Mouse (Mus musculus): ENCODE measurements around the gene Mup6. TPM values are rescaled to one million over a fixed set of nuclear protein-coding genes. Genes with fewer than 3 reads are reported as not detected.

The Mup6 gene
- polyA plus RNA-seq (2012; rRNA removed) = not detected in 2 replicates

- Histone ChIP-seq H3K27me3 (ENCODE audit: control insufficient read depth, insufficient read depth, low read length) (no peaks in the 10 kb centered on the region), H3K4me3 (ENCODE audit: extremely low read depth, insufficient read depth, insufficient read length) (no peak within 1 kb of the TSS), H3K27ac (ENCODE audit: insufficient read depth, low read length) (no peak within 1 kb of the TSS), H3K36me3 (ENCODE audit: control insufficient read depth, insufficient read depth, low read length) (no peaks in the 10 kb centered on the region), H3K4me1 (ENCODE audit: control insufficient read depth, insufficient read depth, insufficient read length) (no peaks in the 10 kb centered on the region)
- DNase-seq (ENCODE audit: low read depth in 1 of 2, low spot score in 2 of 2) = no peak
- WGBS = 53% methylated on average over 3 of the region's 3 CpGs
- TF ChIP-seq CTCF (IDR thresholded peaks at IDR 0.05; ENCODE audit: extremely low read depth, insufficient read depth, insufficient read length, insufficient replicate concordance) (no peak), POLR2A (IDR thresholded peaks at IDR 0.05; ENCODE audit: low read depth, low read length) (no peak)
Observed at GRCm38 (mm10) chr4:59963405-59964344, at the start of gene Mup6. TSS of gene Mup6 (plus strand) at chr4:59964294.

GRCm38 (mm10) chr4:59914608-59915403 is 49.3 kb upstream of the Mup6 start, which contains the start of gene Slc46a2:
TSS of gene Slc46a2 (minus strand) at chr4:59915056.
- TF ChIP-seq CTCF (IDR thresholded peaks at IDR 0.05; ENCODE audit: extremely low read depth, insufficient read depth, insufficient read length, insufficient replicate concordance) (no peak), POLR2A (IDR thresholded peaks at IDR 0.05; ENCODE audit: low read depth, low read length) (no peak)
- no peaks in the 10 kb centered on the region for H3K4me1 ChIP-seq (ENCODE audit: control insufficient read depth, insufficient read depth, insufficient read length)
- H3K27me3 ChIP-seq (ENCODE audit: control insufficient read depth, insufficient read depth, low read length) = no peaks in the 10 kb centered on the region
- DNase-seq (ENCODE audit: low read depth in 1 of 2, low spot score in 2 of 2) = no peak
- no peak within 1 kb of the TSS for H3K4me3 ChIP-seq (ENCODE audit: extremely low read depth, insufficient read depth, insufficient read length)
- WGBS = 41% methylated on average over 22 of the region's 22 CpGs
- H3K36me3 ChIP-seq (ENCODE audit: control insufficient read depth, insufficient read depth, low read length) = no peaks in the 10 kb centered on the region
- no peak within 1 kb of the TSS for H3K27ac ChIP-seq (ENCODE audit: insufficient read depth, low read length)

DNA sequence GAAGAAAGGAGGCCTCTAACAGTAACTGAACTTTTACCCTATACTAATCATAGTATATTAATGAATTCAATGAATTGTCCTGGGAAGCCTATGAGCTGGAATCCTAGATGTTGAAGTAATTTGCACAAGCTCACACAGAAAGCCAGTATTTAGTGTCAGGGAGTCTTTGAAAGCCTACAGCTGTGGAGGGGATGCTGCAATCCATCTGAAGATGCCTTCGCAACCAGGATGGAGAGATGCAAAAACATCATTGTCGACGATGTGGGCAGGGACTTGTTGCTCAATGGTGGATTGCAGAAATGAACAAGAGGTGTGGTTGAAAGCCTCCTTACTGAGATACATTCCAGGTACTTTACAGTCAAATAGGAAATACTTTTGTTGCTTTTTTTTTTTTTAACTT is 46.1 kb upstream of the Mup6 start:
- no peak overlapping the region for H3K27ac ChIP-seq (ENCODE audit: insufficient read depth, low read length)
- H3K4me3 ChIP-seq (ENCODE audit: extremely low read depth, insufficient read depth, insufficient read length) = no peak overlapping the region
- no peaks in the 10 kb centered on the region for H3K4me1 ChIP-seq (ENCODE audit: control insufficient read depth, insufficient read depth, insufficient read length)
- no peaks in the 10 kb centered on the region for H3K27me3 ChIP-seq (ENCODE audit: control insufficient read depth, insufficient read depth, low read length)
- TF ChIP-seq POLR2A (IDR thresholded peaks at IDR 0.05; ENCODE audit: low read depth, low read length) (no peak), CTCF (IDR thresholded peaks at IDR 0.05; ENCODE audit: extremely low read depth, insufficient read depth, insufficient read length, insufficient replicate concordance) (no peak)
- H3K36me3 ChIP-seq (ENCODE audit: control insufficient read depth, insufficient read depth, low read length) = no peaks in the 10 kb centered on the region
- 96% methylated on average over 3 of the region's 3 CpGs for WGBS
- no peak for DNase-seq (ENCODE audit: low read depth in 1 of 2, low spot score in 2 of 2)

DNA sequence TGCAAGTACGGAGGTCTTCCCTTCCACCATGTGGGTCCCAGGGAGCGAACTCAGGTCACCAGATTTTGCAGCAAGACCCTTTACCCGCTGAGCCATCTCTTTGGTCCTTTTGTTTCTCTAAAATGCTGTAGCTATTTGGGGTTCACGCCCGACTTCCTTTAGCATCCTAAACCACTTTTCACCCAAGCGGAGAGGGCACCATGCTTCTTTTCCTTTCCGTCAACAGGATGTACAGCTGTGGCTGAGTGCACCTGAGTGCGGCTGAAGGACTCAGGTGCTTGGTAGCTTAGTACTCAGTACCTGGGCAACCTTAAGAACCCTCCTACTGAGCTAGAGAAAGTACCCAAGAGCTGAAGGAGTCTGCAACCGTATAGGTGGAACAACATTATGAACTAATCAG is 39.0 kb upstream of the Mup6 start:
- Histone ChIP-seq H3K36me3 (ENCODE audit: control insufficient read depth, insufficient read depth, low read length) (no peaks in the 10 kb centered on the region), H3K4me1 (ENCODE audit: control insufficient read depth, insufficient read depth, insufficient read length) (peaks cover 8% of the 10 kb centered on the region), H3K27ac (ENCODE audit: insufficient read depth, low read length) (no peak overlapping the region), H3K4me3 (ENCODE audit: extremely low read depth, insufficient read depth, insufficient read length) (no peak overlapping the region), H3K27me3 (ENCODE audit: control insufficient read depth, insufficient read depth, low read length) (no peaks in the 10 kb centered on the region)
- TF ChIP-seq POLR2A (IDR thresholded peaks at IDR 0.05; ENCODE audit: low read depth, low read length) (no peak), CTCF (IDR thresholded peaks at IDR 0.05; ENCODE audit: extremely low read depth, insufficient read depth, insufficient read length, insufficient replicate concordance) (no peak)
- 49% methylated on average over 9 of the region's 9 CpGs for WGBS
- DNase-seq (ENCODE audit: low read depth in 1 of 2, low spot score in 2 of 2) = peak; percentile 34 to 40

DNA sequence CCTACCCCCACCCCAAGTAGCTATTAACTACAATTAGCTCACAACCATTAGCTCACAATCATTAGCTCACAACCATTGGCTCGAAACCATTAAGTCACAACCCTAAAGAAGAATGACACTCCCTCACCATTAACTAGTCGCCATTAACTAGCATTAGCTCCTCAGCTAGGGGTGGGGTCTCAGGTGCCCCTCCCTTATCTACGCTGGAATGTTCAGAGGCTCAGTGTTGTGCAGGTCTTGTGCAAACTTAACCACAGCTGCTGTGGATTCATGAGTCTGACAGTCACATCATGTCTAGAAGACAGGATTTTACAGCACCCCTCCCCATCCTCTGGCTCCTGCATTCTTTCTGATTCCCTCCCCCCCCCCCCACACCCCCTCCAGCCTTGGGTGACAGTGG is 36.4 kb upstream of the Mup6 start:
- peaks cover 8% of the 10 kb centered on the region for H3K4me1 ChIP-seq (ENCODE audit: control insufficient read depth, insufficient read depth, insufficient read length)
- no peak for TF ChIP-seq CTCF (IDR thresholded peaks at IDR 0.05; ENCODE audit: extremely low read depth, insufficient read depth, insufficient read length, insufficient replicate concordance)
- no peak for TF ChIP-seq POLR2A (IDR thresholded peaks at IDR 0.05; ENCODE audit: low read depth, low read length)
- 90% methylated on average over 3 of the region's 3 CpGs for WGBS
- no peak overlapping the region for H3K27ac ChIP-seq (ENCODE audit: insufficient read depth, low read length)
- DNase-seq (ENCODE audit: low read depth in 1 of 2, low spot score in 2 of 2) = no peak
- H3K27me3 ChIP-seq (ENCODE audit: control insufficient read depth, insufficient read depth, low read length) = no peaks in the 10 kb centered on the region
- no peak overlapping the region for H3K4me3 ChIP-seq (ENCODE audit: extremely low read depth, insufficient read depth, insufficient read length)
- no peaks in the 10 kb centered on the region for H3K36me3 ChIP-seq (ENCODE audit: control insufficient read depth, insufficient read depth, low read length)

DNA sequence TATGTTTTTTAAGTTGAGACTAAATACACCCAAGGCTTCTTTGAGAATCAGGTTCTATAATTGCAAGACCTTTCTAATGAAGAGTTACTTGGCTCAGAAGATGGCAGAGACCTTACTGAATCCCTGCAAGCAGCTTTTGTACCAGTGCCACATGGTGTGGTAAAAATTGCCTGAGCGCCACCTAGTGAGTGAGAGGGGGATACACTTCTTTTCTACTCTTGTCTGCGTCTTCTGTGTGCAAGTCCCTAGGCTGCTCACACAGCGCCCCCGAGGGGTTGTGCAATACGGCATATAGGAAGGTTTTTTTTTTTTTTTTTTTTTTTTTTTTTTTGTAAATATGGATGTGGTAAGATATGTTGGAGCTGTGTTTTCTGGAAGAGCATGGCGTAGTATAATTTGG is 35.7 kb upstream of the Mup6 start:
- Histone ChIP-seq H3K27me3 (ENCODE audit: control insufficient read depth, insufficient read depth, low read length) (no peaks in the 10 kb centered on the region), H3K27ac (ENCODE audit: insufficient read depth, low read length) (no peak overlapping the region), H3K4me1 (ENCODE audit: control insufficient read depth, insufficient read depth, insufficient read length) (peaks cover 8% of the 10 kb centered on the region), H3K36me3 (ENCODE audit: control insufficient read depth, insufficient read depth, low read length) (no peaks in the 10 kb centered on the region), H3K4me3 (ENCODE audit: extremely low read depth, insufficient read depth, insufficient read length) (no peak overlapping the region)
- DNase-seq (ENCODE audit: low read depth in 1 of 2, low spot score in 2 of 2) = peak; percentile 76 to 78
- 5% methylated on average over 6 of the region's 6 CpGs for WGBS
- TF ChIP-seq CTCF (IDR thresholded peaks at IDR 0.05; ENCODE audit: extremely low read depth, insufficient read depth, insufficient read length, insufficient replicate concordance) = peak; percentile 67; the same call in 1 of the 2 replicates
- TF ChIP-seq POLR2A (IDR thresholded peaks at IDR 0.05; ENCODE audit: low read depth, low read length) = no peak

All from spleen, adult 2 months (tissue).